15 mouse cellular contexts compared by ENCODE assay signal in the genomic region with DNA sequence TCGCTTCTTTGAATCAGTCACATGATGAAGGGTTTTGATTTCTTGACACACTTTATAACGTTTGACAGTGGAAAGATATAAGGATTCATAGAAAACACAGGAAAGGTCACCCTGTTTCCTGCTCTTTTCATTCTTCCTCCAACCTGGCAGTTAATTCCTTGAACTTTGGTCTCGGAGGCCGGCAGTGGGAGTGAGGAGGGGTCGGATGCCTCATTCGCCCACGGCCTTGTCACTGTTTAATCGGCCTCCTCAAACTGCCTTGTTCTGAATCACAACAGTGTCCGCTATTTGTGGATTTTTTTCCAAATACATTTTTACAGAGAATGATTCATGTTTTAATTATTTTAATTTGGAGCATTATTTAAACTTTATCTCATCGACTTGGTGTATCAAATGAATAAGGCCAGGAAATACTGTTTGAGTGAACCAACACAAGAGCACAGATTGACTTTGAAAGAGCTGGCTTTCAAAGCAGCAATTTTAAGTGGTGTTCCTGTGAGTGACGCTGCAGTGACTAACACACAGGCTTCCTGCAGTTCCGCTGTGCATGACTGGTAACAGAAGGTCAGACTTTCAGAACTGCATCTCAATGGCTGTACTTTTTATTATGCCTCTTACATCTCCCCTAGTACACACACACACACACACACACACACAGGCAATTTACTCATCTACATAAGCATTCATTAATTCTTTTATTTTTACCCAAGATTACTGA.
A peak's percentile ranks its signal among the peaks of the same experiment; 100 is the strongest.
DNase-seq lines count a peak whose midpoint lies in the region; ATAC-seq and TF ChIP-seq lines count a peak whose summit lies in the region.
"Had no signal": no experiment of that assay in that cellular context is flagged by ENCODE, and none has a peak within 500 bp of the region (broad histone marks: within the 10 kb centered on the region; RNA-seq: fewer than 3 reads in every experiment).

No protein-coding gene starts in this region.

- no peaks in the 10 kb centered on the region for H3K9me3 ChIP-seq in intestine, postnatal 0 days (ENCODE audit: control insufficient read depth)
- H3K9me3 ChIP-seq in hindbrain, embryonic 14.5 days (ENCODE audit: control insufficient read depth, low read length): 0 out of 2 replicates have a peak, but pooled peaks cover 7% of the 10 kb centered on the region
- no peaks in the 10 kb centered on the region for H3K9me3 ChIP-seq in midbrain, embryonic 16.5 days (replicated peaks; ENCODE audit: control insufficient read depth, low read length, poor library complexity, severe bottlenecking)
- H3K9me3 ChIP-seq: embryonic facial prominence, embryonic 13.5 days; forebrain, embryonic 15.5 days; neural tube, embryonic 13.5 days had no signal

- TF ChIP-seq CTCF in layer of hippocampus, adult 2 months (conservative IDR thresholded peaks at IDR 0.05): no peak
- TF ChIP-seq CTCF in intestine, postnatal 0 days (IDR thresholded peaks at IDR 0.05; ENCODE audit: low read depth): no peak

- H3K27ac ChIP-seq in layer of hippocampus, adult 2 months: peak overlapping the region; percentile 43; the same call in 1 of the 2 replicates
- H3K27ac ChIP-seq in intestine, postnatal 0 days (ENCODE audit: low read depth, low read length): peak overlapping the region; percentile 46; the same call in 1 of the 2 replicates
- H3K27ac ChIP-seq in hindbrain, embryonic 14.5 days: no peak overlapping the region
- H3K27ac ChIP-seq in midbrain, embryonic 16.5 days (ENCODE audit: low read length): no peak overlapping the region
- H3K27ac ChIP-seq: embryonic facial prominence, embryonic 13.5 days; forebrain, embryonic 15.5 days; neural tube, embryonic 13.5 days had no signal

- no peaks in the 10 kb centered on the region for H3K27me3 ChIP-seq in intestine, postnatal 0 days (replicated peaks; ENCODE audit: control insufficient read depth, insufficient read depth, low read length)
- H3K27me3 ChIP-seq in hindbrain, embryonic 14.5 days (ENCODE audit: control insufficient read depth, insufficient read depth, low read length): no peaks in the 10 kb centered on the region
- no peaks in the 10 kb centered on the region for H3K27me3 ChIP-seq in midbrain, embryonic 16.5 days (ENCODE audit: control insufficient read depth, insufficient read depth, low read depth, low read length)
- H3K27me3 ChIP-seq: embryonic facial prominence, embryonic 13.5 days; forebrain, embryonic 15.5 days; neural tube, embryonic 13.5 days had no signal

- peak overlapping the region; percentile 32; the same call in 1 of the 2 replicates for H3K4me2 ChIP-seq in intestine, postnatal 0 days (replicated peaks; ENCODE audit: low read depth)
- H3K4me2 ChIP-seq in hindbrain, embryonic 14.5 days (replicated peaks): no peak overlapping the region
- no peak overlapping the region for H3K4me2 ChIP-seq in midbrain, embryonic 16.5 days (ENCODE audit: low read length)
- H3K4me2 ChIP-seq: embryonic facial prominence, embryonic 13.5 days; forebrain, embryonic 15.5 days; midbrain, embryonic 11.5 days; neural tube, embryonic 13.5 days had no signal

- ATAC-seq in intestine, postnatal 0 days: peak; percentile 44
- no peak for ATAC-seq in hindbrain, embryonic 14.5 days (ENCODE audit: low FRiP score)
- ATAC-seq in midbrain, embryonic 16.5 days: no peak
- ATAC-seq: forebrain, embryonic 15.5 days; inflammation-experienced regulatory T-cells, adult 6 months had no signal

- peak in 1 of 2 experiments; percentile 66 for DNase-seq in layer of hippocampus, adult 2 months (ENCODE audit: low spot score in 2 of 2)
- DNase-seq in layer of hippocampus, postnatal 10 days (ENCODE audit: low spot score in 2 of 2): no peak
- peak; percentile 65 for DNase-seq in NIH3T3 (ENCODE audit: low read depth)
- peak; percentile 62 to 82 for DNase-seq in kidney, postnatal 25 days
- DNase-seq in cerebellum, postnatal 10 days: no peak
- no peak for DNase-seq in hindbrain, embryonic 14.5 days (ENCODE audit: low spot score)
- DNase-seq: cerebellum, adult 9-11 months; retina, postnatal 1 day had no signal

- 32% methylated on average over 12 of the region's 12 CpGs for WGBS in intestine, postnatal 0 days
- WGBS in hindbrain, embryonic 14.5 days: 48% methylated on average over 12 of the region's 12 CpGs
- WGBS in midbrain, embryonic 16.5 days: 52% methylated on average over 12 of the region's 12 CpGs

- peaks cover 3% of the 10 kb centered on the region; the same call in 1 of the 2 replicates for H3K4me1 ChIP-seq in intestine, postnatal 0 days (replicated peaks; ENCODE audit: control insufficient read depth, insufficient read depth, low read length)
- H3K4me1 ChIP-seq in hindbrain, embryonic 14.5 days (replicated peaks; ENCODE audit: control insufficient read depth, insufficient read depth, low read length): no peaks in the 10 kb centered on the region
- no peaks in the 10 kb centered on the region for H3K4me1 ChIP-seq in midbrain, embryonic 16.5 days (ENCODE audit: control insufficient read depth, insufficient read depth, low read length)
- H3K4me1 ChIP-seq: embryonic facial prominence, embryonic 13.5 days; forebrain, embryonic 15.5 days; neural tube, embryonic 13.5 days had no signal

- H3K36me3 ChIP-seq in intestine, postnatal 0 days (ENCODE audit: control insufficient read depth, insufficient read depth): no peaks in the 10 kb centered on the region
- H3K36me3 ChIP-seq in hindbrain, embryonic 14.5 days (replicated peaks; ENCODE audit: control insufficient read depth, insufficient read depth): no peaks in the 10 kb centered on the region
- H3K36me3 ChIP-seq in midbrain, embryonic 16.5 days (ENCODE audit: control insufficient read depth, insufficient read depth, low read length): no peaks in the 10 kb centered on the region
- H3K36me3 ChIP-seq: embryonic facial prominence, embryonic 13.5 days; forebrain, embryonic 15.5 days had no signal

- H3K4me3 ChIP-seq in layer of hippocampus, adult 2 months: no peak overlapping the region
- no peak overlapping the region for H3K4me3 ChIP-seq in intestine, postnatal 0 days (ENCODE audit: low read depth, low read length)
- H3K4me3 ChIP-seq in hindbrain, embryonic 14.5 days (replicated peaks; ENCODE audit: low read length): no peak overlapping the region
- H3K4me3 ChIP-seq in midbrain, embryonic 16.5 days (ENCODE audit: low read depth, low read length): no peak overlapping the region
- H3K4me3 ChIP-seq: embryonic facial prominence, embryonic 13.5 days; forebrain, embryonic 15.5 days; neural tube, embryonic 13.5 days had no signal

- H3K9ac ChIP-seq in intestine, postnatal 0 days (ENCODE audit: low read depth, low read length): no peak overlapping the region
- H3K9ac ChIP-seq in hindbrain, embryonic 14.5 days: no peak overlapping the region
- no peak overlapping the region for H3K9ac ChIP-seq in midbrain, embryonic 16.5 days (ENCODE audit: low read depth, low read length)
- H3K9ac ChIP-seq: embryonic facial prominence, embryonic 13.5 days; forebrain, embryonic 15.5 days; neural tube, embryonic 13.5 days had no signal

Comparison
In these comparisons a context has a peak if more than half of its experiments do, and no peak if none do; other contexts are left out.
1. DNase-seq: peak in NIH3T3 (single experiment) and kidney, postnatal 25 days (2 of 2); none in layer of hippocampus, postnatal 10 days (0 of 2), cerebellum, postnatal 10 days (0 of 2) and hindbrain, embryonic 14.5 days (single experiment).
2. H3K27ac ChIP-seq: peak in layer of hippocampus, adult 2 months (single experiment) and intestine, postnatal 0 days (single experiment); none in hindbrain, embryonic 14.5 days (single experiment) and midbrain, embryonic 16.5 days (single experiment).